Mouse (Mus musculus) heart, embryonic 15.5 days (tissue): ENCODE results near the gene Adpgk. TPM values are rescaled to one million over a fixed set of nuclear protein-coding genes. Genes with fewer than 3 reads are reported as not detected.
"Not testable (repeated sequence)": the region's sequence is repeated elsewhere in the genome, so short reads cannot be mapped to it uniquely, and the experiment has no call there.

ENCODE experiments used
- ATAC-seq: fragments of 200-750 bp; cut with Nextera tagmentation; replicated peaks from 2 replicates; pipeline ENCODE4 v1.8.0; 2017; ENCODE audit warnings: low read depth, moderate TSS enrichment; ENCODE audit not compliant: insufficient number of reproducible peaks, insufficient read depth, low FRiP score
- H3K27ac ChIP-seq: fragments of 300-500 bp; sonication (generic); 2 replicates; pipeline ENCODE4 v1.5.1; 2015; ENCODE audit warnings: mild to moderate bottlenecking, inconsistent platforms
- H3K27me3 ChIP-seq: fragments of 300-500 bp; sonication (generic); 2 replicates; pipeline ENCODE4 v1.6.1; 2015; ENCODE audit warnings: inconsistent platforms
- H3K36me3 ChIP-seq: fragments of 300-500 bp; sonication (generic); 2 replicates; pipeline ENCODE4 v1.6.1; 2015; ENCODE audit warnings: mild to moderate bottlenecking, inconsistent platforms
- H3K4me1 ChIP-seq: fragments of 300-500 bp; sonication (generic); replicated peaks from 2 replicates; pipeline ENCODE4 v1.6.1; 2015; ENCODE audit warnings: inconsistent platforms
- H3K4me2 ChIP-seq: fragments of 300-500 bp; sonication (generic); 2 replicates; pipeline ENCODE4 v1.6.1; 2015; ENCODE audit warnings: inconsistent platforms, mild to moderate bottlenecking, moderate library complexity
- H3K4me3 ChIP-seq: fragments of 300-500 bp; sonication (generic); 2 replicates; pipeline ENCODE4 v1.5.1; 2015; ENCODE audit warnings: mild to moderate bottlenecking, inconsistent platforms
- H3K9ac ChIP-seq: fragments of 300-500 bp; sonication (generic); 2 replicates; pipeline ENCODE4 v1.6.1; 2015; ENCODE audit warnings: mild to moderate bottlenecking, inconsistent platforms
- H3K9me3 ChIP-seq: fragments of 300-500 bp; sonication (generic); replicated peaks from 2 replicates; pipeline ENCODE4 v1.6.1; 2016; ENCODE audit warnings: inconsistent platforms
- WGBS: fragments of 180-500 bp; shearing (Covaris S2); methylation state at CpG from one replicate; pipeline ENCODE4 v1.1.7; 2015; ENCODE audit warnings: mixed read lengths; 5-methylcytosine and 5-hydroxymethylcytosine counted together
- polyA plus RNA-seq: library from polyadenylated mRNA; unstranded; fragments of >200 nt; fragmentation: Nextera tagmentation; extraction: Ambion mirVana; gene quantifications from 2 replicates; pipeline ENCODE4 v1.2.1, GENCODE M21; 2015

The Adpgk gene
- polyA plus RNA-seq, 1 experiment from 2014 or later: 17.8 TPM

DNA sequence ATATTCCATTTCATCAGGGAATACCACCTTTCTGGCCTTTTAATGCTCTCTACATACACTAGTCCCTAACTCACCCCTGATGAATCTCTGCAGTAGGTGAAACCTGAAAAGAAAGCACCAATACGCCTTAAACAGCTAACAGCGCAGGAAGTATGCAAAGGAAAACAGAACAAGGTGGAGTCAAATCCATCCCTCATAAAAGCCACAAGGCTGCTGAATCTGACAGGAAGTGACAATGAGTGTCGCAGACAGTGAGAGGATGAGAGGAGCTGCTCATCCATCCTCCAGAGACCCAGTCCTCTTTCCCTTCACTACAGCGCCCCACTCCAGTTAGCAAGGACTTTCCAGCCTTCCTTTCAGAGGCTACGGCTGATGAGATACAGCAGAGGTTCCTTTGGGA lies 47.1 kb downstream of the Adpgk start:
- Histone ChIP-seq H3K27me3 (no peaks in the 10 kb centered on the region), H3K27ac (no peak overlapping the region), H3K9ac (no peak overlapping the region), H3K4me2 (no peak overlapping the region), H3K36me3 (peaks cover 4% of the 10 kb centered on the region; the same call in 1 of the 2 replicates), H3K4me3 (no peak overlapping the region), H3K9me3 (no peaks in the 10 kb centered on the region), H3K4me1 (no peaks in the 10 kb centered on the region)
- 80% methylated on average over 5 of the region's 5 CpGs for WGBS
- no peak for ATAC-seq

DNA sequence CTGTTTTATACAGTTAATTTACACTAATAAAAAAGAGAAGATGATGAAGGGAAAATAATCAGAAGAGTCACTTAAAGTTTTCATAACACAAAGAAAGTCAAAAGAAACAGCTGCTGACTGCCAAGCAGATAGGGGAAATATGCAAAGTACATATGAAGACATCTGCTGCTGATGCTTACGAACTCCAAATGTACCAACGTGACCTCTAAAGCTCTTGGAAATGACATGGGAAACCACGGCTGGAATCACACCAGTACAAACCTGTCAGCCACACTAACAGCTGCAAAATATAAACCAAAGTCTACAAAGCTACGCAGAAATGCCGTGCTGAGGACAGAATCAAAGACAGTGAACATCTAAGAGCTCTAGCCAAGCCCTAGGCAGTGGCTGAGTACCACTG lies 47.7 kb downstream of the Adpgk start:
- H3K4me3 ChIP-seq: no peak overlapping the region
- WGBS: 70% methylated on average over 5 of the region's 5 CpGs
- no peaks in the 10 kb centered on the region for H3K27me3 ChIP-seq
- no peak overlapping the region for H3K9ac ChIP-seq
- no peak overlapping the region for H3K27ac ChIP-seq
- ATAC-seq: no peak
- no peak overlapping the region for H3K4me2 ChIP-seq
- no peaks in the 10 kb centered on the region for H3K9me3 ChIP-seq
- peaks cover 4% of the 10 kb centered on the region; the same call in 1 of the 2 replicates for H3K36me3 ChIP-seq
- H3K4me1 ChIP-seq: no peaks in the 10 kb centered on the region

DNA sequence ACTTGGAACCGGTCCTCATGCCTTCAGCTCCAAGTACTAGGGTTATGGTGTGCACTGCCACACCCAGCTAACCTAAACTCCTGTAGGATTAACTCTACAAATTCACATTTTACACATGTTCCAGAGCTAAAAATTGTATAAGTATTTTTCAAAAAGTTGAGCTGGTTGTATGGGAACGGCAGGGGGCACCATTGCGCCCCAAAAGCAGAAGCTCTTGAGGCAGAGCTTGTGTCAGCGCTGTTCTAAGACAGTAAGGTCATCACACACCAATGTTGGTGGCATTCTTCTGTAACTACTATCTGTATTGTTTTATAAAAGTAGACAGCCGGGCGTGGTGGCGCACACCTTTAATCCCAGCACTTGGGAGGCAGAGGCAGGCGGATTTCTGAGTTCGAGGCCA lies 48.6 kb downstream of the Adpgk start:
- ATAC-seq: no peak
- WGBS: 85% methylated on average over 9 of the region's 9 CpGs
- no peak overlapping the region for H3K9ac ChIP-seq
- H3K9me3 ChIP-seq: no peaks in the 10 kb centered on the region
- H3K4me1 ChIP-seq: no peaks in the 10 kb centered on the region
- no peak overlapping the region for H3K27ac ChIP-seq
- H3K36me3 ChIP-seq: peaks cover 4% of the 10 kb centered on the region; the same call in 1 of the 2 replicates
- H3K4me3 ChIP-seq: no peak overlapping the region
- no peak overlapping the region for H3K4me2 ChIP-seq
- H3K27me3 ChIP-seq: no peaks in the 10 kb centered on the region

DNA sequence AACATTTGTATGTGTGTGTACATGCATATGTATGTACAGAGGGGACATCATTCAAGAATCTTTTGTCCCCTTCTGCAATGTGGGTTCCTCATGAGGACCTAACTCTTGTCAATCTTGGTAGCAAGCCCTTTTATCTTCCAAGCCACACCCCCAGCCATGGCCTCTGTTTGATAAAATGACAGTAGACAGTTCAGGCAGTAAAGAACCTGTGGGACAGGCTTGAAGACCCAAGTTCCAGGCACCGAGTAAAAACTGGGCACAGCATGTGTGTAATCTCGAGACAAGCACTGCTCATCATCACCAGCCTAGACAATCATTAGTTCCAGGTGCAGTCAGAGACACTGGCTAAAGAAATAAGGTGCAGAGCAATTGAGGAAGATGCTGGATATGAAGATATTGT lies 54.8 kb downstream of the Adpgk start:
- Histone ChIP-seq H3K27ac (no peak overlapping the region), H3K27me3 (no peaks in the 10 kb centered on the region), H3K9me3 (no peaks in the 10 kb centered on the region), H3K36me3 (peaks cover 4% of the 10 kb centered on the region; the same call in 1 of the 2 replicates), H3K9ac (no peak overlapping the region), H3K4me2 (no peak overlapping the region), H3K4me1 (no peaks in the 10 kb centered on the region), H3K4me3 (no peak overlapping the region)
- ATAC-seq: no peak
- 53% methylated on average over 2 of the region's 2 CpGs for WGBS

DNA sequence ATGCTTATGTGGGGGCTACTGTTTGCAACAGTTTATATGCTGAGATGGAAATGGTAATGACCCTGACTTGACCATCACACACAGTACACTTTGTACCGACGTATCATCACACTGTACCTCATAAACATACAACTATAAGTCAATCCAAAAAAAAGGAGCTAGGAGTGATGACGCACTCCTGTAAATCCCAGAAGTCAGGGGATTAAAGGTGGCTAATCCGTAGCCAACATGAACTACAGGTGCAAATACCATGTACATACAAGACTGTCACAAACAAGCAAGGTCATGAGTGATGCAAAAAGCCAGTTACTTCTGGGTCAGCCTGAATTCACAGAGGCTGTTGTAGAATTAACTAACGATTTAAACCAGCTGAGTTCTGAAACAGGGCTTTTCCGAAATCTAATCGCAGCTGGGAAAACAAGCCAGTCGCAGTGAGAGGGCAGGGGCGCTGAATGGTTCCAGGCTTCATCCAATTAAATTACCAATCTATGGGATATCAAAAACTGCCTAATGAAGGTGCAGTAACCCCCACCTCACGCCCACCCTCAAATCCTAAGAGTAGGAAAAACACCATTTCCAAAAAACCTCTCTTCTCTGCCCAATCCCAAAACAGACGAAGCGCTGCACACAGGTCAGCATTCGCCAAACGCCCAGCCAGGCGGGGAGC lies 61.4 kb downstream of the Adpgk start:
- Histone ChIP-seq H3K27ac (peak overlapping the region; percentile 83), H3K36me3 (no peaks in the 10 kb centered on the region), H3K27me3 (no peaks in the 10 kb centered on the region), H3K4me1 (0 out of 2 replicates have a peak, but pooled peaks cover 6% of the 10 kb centered on the region), H3K4me2 (peak overlapping the region; percentile 80), H3K9me3 (no peaks in the 10 kb centered on the region), H3K9ac (peak overlapping the region; percentile 67), H3K4me3 (peak overlapping the region; percentile 73)
- ATAC-seq: peak; percentile 36
- 10% methylated on average over 15 of the region's 15 CpGs for WGBS

DNA sequence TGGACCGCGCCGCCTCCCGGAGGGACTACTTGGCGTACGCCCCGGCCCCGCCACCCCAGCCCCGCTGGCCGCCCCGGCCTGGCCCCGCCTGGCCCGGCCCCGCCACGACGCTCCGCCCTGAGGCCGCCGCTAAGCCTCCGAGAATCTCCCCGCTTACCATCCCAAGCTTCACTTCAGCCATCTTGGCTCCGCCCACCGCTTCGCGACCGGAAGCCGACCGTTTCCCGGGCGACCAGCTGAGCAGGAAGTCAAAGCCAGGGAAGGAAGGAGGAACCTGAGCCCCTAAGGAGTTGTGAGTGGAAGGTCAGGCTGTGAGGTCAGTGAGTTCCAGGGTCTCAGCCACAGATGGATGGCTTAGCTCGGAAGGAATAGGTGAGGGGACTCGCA lies 61.9 kb downstream of the Adpgk start, which contains the start of gene Bbs4:
Gene Bbs4, minus strand, starts transcription at position 256 of the 387 bp plus-strand sequence.
- H3K4me3 ChIP-seq: peak within 1 kb of the TSS; percentile 73
- H3K9ac ChIP-seq: peak within 1 kb of the TSS; percentile 67
- peak within 1 kb of the TSS; percentile 83 for H3K27ac ChIP-seq
- peak; percentile 95 for ATAC-seq
- 0 out of 2 replicates have a peak, but pooled peaks cover 6% of the 10 kb centered on the region for H3K4me1 ChIP-seq
- H3K27me3 ChIP-seq: no peaks in the 10 kb centered on the region
- WGBS: 0% methylated on average over 27 of the region's 32 CpGs
- no peaks in the 10 kb centered on the region for H3K9me3 ChIP-seq
- H3K4me2 ChIP-seq: peak within 1 kb of the TSS; percentile 80
- H3K36me3 ChIP-seq: no peaks in the 10 kb centered on the region

DNA sequence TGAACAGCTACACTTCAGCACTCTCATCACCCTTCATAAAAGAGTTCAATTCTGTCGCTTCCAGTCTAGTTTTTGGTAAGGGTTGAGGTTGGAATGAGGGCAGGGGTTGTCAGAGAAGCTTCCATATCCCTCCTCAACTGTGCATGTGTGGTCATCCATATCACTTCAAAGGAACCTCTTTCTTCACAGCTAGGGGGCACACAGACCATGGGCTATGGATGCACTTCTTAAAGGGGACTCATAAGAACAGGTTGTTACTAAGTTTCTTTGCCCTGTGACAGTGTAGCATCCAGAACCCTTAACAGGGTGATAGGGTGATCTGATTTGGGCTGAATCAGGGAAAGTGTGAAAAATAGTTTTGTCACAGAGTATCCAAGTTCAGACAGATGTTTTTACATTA lies 66.7 kb downstream of the Adpgk start:
- not testable (repeated sequence) for ATAC-seq, H3K4me1 ChIP-seq, H3K4me3 ChIP-seq, H3K4me2 ChIP-seq, H3K9me3 ChIP-seq, H3K36me3 ChIP-seq, H3K27ac ChIP-seq, H3K27me3 ChIP-seq, H3K9ac ChIP-seq
- 47% methylated on average over 1 of the region's 1 CpGs for WGBS

DNA sequence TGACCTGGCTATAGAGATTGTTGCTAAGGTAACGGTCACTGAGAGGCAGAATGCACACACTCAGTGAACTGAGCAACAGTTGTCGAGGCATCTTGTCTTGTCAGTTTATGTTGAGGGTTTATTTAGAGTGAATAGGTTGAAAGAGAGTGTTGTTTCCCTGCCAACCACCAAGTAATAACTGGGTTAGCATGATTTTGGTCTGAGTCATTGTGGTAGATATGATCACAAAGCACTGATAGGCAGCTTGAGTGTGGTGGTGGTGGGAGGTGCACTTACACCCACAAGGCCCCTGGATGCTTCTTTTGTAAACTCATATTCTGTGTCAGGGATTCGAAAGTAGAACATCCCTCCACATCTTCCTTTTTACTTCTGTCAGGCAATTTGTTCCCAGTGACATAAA lies 69.1 kb downstream of the Adpgk start:
- ATAC-seq, H3K9me3 ChIP-seq, H3K27me3 ChIP-seq, H3K9ac ChIP-seq, H3K36me3 ChIP-seq, H3K4me3 ChIP-seq, H3K27ac ChIP-seq, H3K4me1 ChIP-seq, H3K4me2 ChIP-seq: not testable (repeated sequence)
- 65% methylated on average over 2 of the region's 3 CpGs for WGBS

DNA sequence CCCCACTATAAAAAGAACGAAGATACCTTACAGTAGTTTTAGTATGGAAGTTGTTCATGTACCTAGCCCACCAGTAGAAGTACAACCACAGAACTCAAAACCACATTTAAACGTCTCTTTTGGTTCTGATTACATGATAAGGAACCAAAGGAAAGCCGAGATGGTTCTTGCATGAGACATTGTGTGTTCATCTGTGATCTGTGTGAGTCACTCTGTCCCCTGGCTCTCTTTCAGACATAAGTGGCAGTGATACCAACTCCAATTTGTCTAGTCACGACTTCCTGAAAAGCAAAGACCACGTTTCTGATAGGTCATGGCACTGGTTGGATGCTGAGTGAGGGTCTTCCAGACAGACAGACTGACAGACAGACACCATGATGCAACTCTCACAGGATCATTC lies 77.9 kb downstream of the Adpgk start:
- Histone ChIP-seq H3K27ac (no peak overlapping the region), H3K9me3 (no peaks in the 10 kb centered on the region), H3K36me3 (no peaks in the 10 kb centered on the region), H3K9ac (no peak overlapping the region), H3K4me2 (no peak overlapping the region), H3K4me1 (no peaks in the 10 kb centered on the region), H3K4me3 (no peak overlapping the region), H3K27me3 (no peaks in the 10 kb centered on the region)
- no peak for ATAC-seq
- 55% methylated on average over 5 of the region's 5 CpGs for WGBS

DNA sequence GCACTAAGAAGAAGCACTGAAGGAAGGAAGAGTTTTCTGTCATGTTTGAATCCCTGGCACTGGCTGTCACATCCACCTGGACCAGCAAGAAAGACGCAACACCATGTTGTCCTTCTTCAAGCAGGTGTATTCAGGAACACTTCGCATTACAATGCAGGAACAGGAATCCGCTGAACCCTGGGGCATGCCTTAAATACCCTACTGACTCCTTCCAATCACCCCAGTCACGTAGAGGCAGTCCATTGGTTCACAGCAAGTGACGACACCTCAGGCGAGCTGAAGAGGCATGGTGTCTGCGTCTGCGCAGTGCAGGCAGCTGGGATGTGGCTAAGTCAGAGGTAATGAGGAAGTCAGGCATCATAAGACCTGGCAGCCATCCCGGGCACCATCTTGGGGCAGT lies 78.3 kb downstream of the Adpgk start:
- H3K4me1 ChIP-seq: no peaks in the 10 kb centered on the region
- H3K9ac ChIP-seq: no peak overlapping the region
- no peak overlapping the region for H3K4me2 ChIP-seq
- WGBS: 88% methylated on average over 9 of the region's 9 CpGs
- H3K36me3 ChIP-seq: no peaks in the 10 kb centered on the region
- H3K9me3 ChIP-seq: no peaks in the 10 kb centered on the region
- H3K4me3 ChIP-seq: no peak overlapping the region
- H3K27me3 ChIP-seq: no peaks in the 10 kb centered on the region
- H3K27ac ChIP-seq: no peak overlapping the region
- ATAC-seq: no peak
